Mouse (Mus musculus): Measurements from ENCODE around the gene Tada3. TPM values are rescaled to one million over a fixed set of nuclear protein-coding genes. Genes with fewer than 3 reads are reported as not detected.
A peak's percentile ranks its signal among the peaks of the same experiment; 100 is the strongest.

Gene Tada3
- polyA plus RNA-seq, 1 experiment from 2014 or later: 68.2 TPM

GRCm38 (mm10) chr6:113329396-113329795, 48.3 kb downstream of the Tada3 start:
- no peaks in the 10 kb centered on the region; the same call in 1 of the 2 replicates for H3K4me1 ChIP-seq (ENCODE audit: control insufficient read depth, insufficient read depth, low read length)
- no peak for DNase-seq (ENCODE audit: low spot score)
- no peak overlapping the region for H3K9ac ChIP-seq (ENCODE audit: low read length)
- H3K4me2 ChIP-seq (ENCODE audit: low read length): no peak overlapping the region
- 94% methylated on average over 1 of the region's 1 CpGs for WGBS
- no peak for ATAC-seq
- H3K27ac ChIP-seq (ENCODE audit: low read depth, low read length): no peak overlapping the region
- H3K9me3 ChIP-seq (replicated peaks; ENCODE audit: control insufficient read depth, low read length): no peaks in the 10 kb centered on the region
- H3K4me3 ChIP-seq (ENCODE audit: low read depth, low read length): no peak overlapping the region
- no peaks in the 10 kb centered on the region for H3K27me3 ChIP-seq (replicated peaks; ENCODE audit: control insufficient read depth, insufficient read depth, low read length)
- peaks cover 32% of the 10 kb centered on the region for H3K36me3 ChIP-seq (ENCODE audit: control insufficient read depth, insufficient read depth, low read length)

GRCm38 (mm10) chr6:113326533-113327315, 51.0 kb downstream of the Tada3 start, which contains the start of gene Ogg1:
Gene Ogg1 (plus strand): TSS chr6:113326972.
- peaks cover 46% of the 10 kb centered on the region for H3K36me3 ChIP-seq (ENCODE audit: control insufficient read depth, insufficient read depth, low read length)
- peak within 1 kb of the TSS; percentile 48 for H3K4me3 ChIP-seq (ENCODE audit: low read depth, low read length)
- DNase-seq (ENCODE audit: low spot score): peak; percentile 99
- H3K9ac ChIP-seq (ENCODE audit: low read length): peak within 1 kb of the TSS; percentile 77
- no peaks in the 10 kb centered on the region; the same call in 1 of the 2 replicates for H3K4me1 ChIP-seq (ENCODE audit: control insufficient read depth, insufficient read depth, low read length)
- H3K9me3 ChIP-seq (replicated peaks; ENCODE audit: control insufficient read depth, low read length): no peaks in the 10 kb centered on the region
- H3K27me3 ChIP-seq (replicated peaks; ENCODE audit: control insufficient read depth, insufficient read depth, low read length): no peaks in the 10 kb centered on the region
- peak within 1 kb of the TSS; percentile 88 for H3K4me2 ChIP-seq (ENCODE audit: low read length)
- H3K27ac ChIP-seq (ENCODE audit: low read depth, low read length): peak within 1 kb of the TSS; percentile 86
- under 1% methylated on average over 52 of the region's 52 CpGs for WGBS
- peak; percentile 99 for ATAC-seq

Small RNA genes lying within 50 kb of the gene (microRNA-seq; reads per million reads assigned to microRNA genes)
- not detected for gene Gm24387

Other genes starting within 250 kb of the Tada3 start
- gene Lhfpl4, start 182.5 kb downstream of the Tada3 start, polyA plus RNA-seq (2014; fragmentation: Nextera tagmentation; extraction: Ambion mirVana): 8.8 and 11.3 TPM in 2 replicates
- 41.7 and 43.6 TPM in 2 replicates for gene Mtmr14, start 140.0 kb downstream of the Tada3 start, polyA plus RNA-seq (2014; fragmentation: Nextera tagmentation; extraction: Ambion mirVana)
- gene Cpne9, start 95.6 kb downstream of the Tada3 start, polyA plus RNA-seq (2014; fragmentation: Nextera tagmentation; extraction: Ambion mirVana): 0.23 and 0.80 TPM in 2 replicates
- gene Brpf1, start 70.7 kb downstream of the Tada3 start, polyA plus RNA-seq (2014; fragmentation: Nextera tagmentation; extraction: Ambion mirVana): 15.8 and 17.0 TPM in 2 replicates
- gene Ogg1, start 50.9 kb downstream of the Tada3 start, polyA plus RNA-seq (2014; fragmentation: Nextera tagmentation; extraction: Ambion mirVana): 12.7 and 14.7 TPM in 2 replicates
- 86.3 and 90.7 TPM in 2 replicates for gene Camk1, start 33.9 kb downstream of the Tada3 start, polyA plus RNA-seq (2014; fragmentation: Nextera tagmentation; extraction: Ambion mirVana)
- 265 and 270 TPM in 2 replicates for gene Arpc4, start 232 bp upstream of the Tada3 start, polyA plus RNA-seq (2014; fragmentation: Nextera tagmentation; extraction: Ambion mirVana)
- 2.5 and 5.0 TPM in 2 replicates for gene Ttll3, start 11.4 kb upstream of the Tada3 start, polyA plus RNA-seq (2014; fragmentation: Nextera tagmentation; extraction: Ambion mirVana)
- gene Rpusd3, start 41.5 kb upstream of the Tada3 start, polyA plus RNA-seq (2014; fragmentation: Nextera tagmentation; extraction: Ambion mirVana): 15.8 and 19.8 TPM in 2 replicates
- gene Cidec, start 57.9 kb upstream of the Tada3 start, polyA plus RNA-seq (2014; fragmentation: Nextera tagmentation; extraction: Ambion mirVana): not detected in 2 replicates
- 88.0 and 94.4 TPM in 2 replicates for gene Jagn1, start 64.7 kb upstream of the Tada3 start, polyA plus RNA-seq (2014; fragmentation: Nextera tagmentation; extraction: Ambion mirVana)
- gene Il17re, start 80.6 kb upstream of the Tada3 start, polyA plus RNA-seq (2014; fragmentation: Nextera tagmentation; extraction: Ambion mirVana): not detected in 2 replicates
- gene Il17rc, start 93.5 kb upstream of the Tada3 start, polyA plus RNA-seq (2014; fragmentation: Nextera tagmentation; extraction: Ambion mirVana): 1.3 and 2.0 TPM in 2 replicates
- gene Creld1, start 105.4 kb upstream of the Tada3 start, polyA plus RNA-seq (2014; fragmentation: Nextera tagmentation; extraction: Ambion mirVana): 37.2 and 49.4 TPM in 2 replicates
- 3.2 and 5.4 TPM in 2 replicates for gene Prrt3, start 124.0 kb upstream of the Tada3 start, polyA plus RNA-seq (2014; fragmentation: Nextera tagmentation; extraction: Ambion mirVana)
- 101 and 108 TPM in 2 replicates for gene Emc3, start 153.8 kb upstream of the Tada3 start, polyA plus RNA-seq (2014; fragmentation: Nextera tagmentation; extraction: Ambion mirVana)
- 4.3 and 5.8 TPM in 2 replicates for gene Fancd2, start 153.8 kb upstream of the Tada3 start, polyA plus RNA-seq (2014; fragmentation: Nextera tagmentation; extraction: Ambion mirVana)
- gene Fancd2os, start 222.8 kb upstream of the Tada3 start, polyA plus RNA-seq (2014; fragmentation: Nextera tagmentation; extraction: Ambion mirVana): not detected in 2 replicates
- 280 and 307 TPM in 2 replicates for gene Brk1, start 226.9 kb upstream of the Tada3 start, polyA plus RNA-seq (2014; fragmentation: Nextera tagmentation; extraction: Ambion mirVana)
- 90.3 and 97.1 TPM in 2 replicates for gene Vhl, start 246.1 kb upstream of the Tada3 start, polyA plus RNA-seq (2014; fragmentation: Nextera tagmentation; extraction: Ambion mirVana)

All from forebrain, embryonic 14.5 days (tissue).